Mouse (Mus musculus): ENCODE data around the gene Slco1a1. TPM values are rescaled to one million over a fixed set of nuclear protein-coding genes. Genes with fewer than 3 reads are reported as not detected.

The Slco1a1 gene
- polyA plus RNA-seq (2014; fragmentation: Nextera tagmentation; extraction: Ambion mirVana) = not detected in 2 replicates

- H3K9ac ChIP-seq (ENCODE audit: low read length) = no peak within 1 kb of the TSS
- H3K4me1 ChIP-seq (ENCODE audit: control insufficient read depth, insufficient read depth, low read length) = no peaks in the 10 kb centered on the region
- H3K4me2 ChIP-seq (ENCODE audit: low read depth) = no peak within 1 kb of the TSS
- H3K36me3 ChIP-seq (ENCODE audit: control insufficient read depth, insufficient read depth, low read length) = no peaks in the 10 kb centered on the region
- H3K4me3 ChIP-seq (ENCODE audit: low read depth, low read length) = no peak within 1 kb of the TSS
- H3K27me3 ChIP-seq (ENCODE audit: control insufficient read depth, insufficient read depth, low read length) = no peaks in the 10 kb centered on the region
- no peak within 1 kb of the TSS for H3K27ac ChIP-seq (ENCODE audit: low read depth, low read length)
- ATAC-seq (ENCODE audit: insufficient read depth, low FRiP score, low TSS enrichment) (no peak), DNase-seq (ENCODE audit: low spot score) (no peak)
- H3K9me3 ChIP-seq (ENCODE audit: control insufficient read depth, low read length) = no peaks in the 10 kb centered on the region
Measured at GRCm38 (mm10) chr6:141946862-141947261, at the start of gene Slco1a1. Slco1a1 (minus strand) TSS chr6:141946962.

GRCm38 (mm10) chr6:141986772-141987171, 40.0 kb upstream of the Slco1a1 start:
- Histone ChIP-seq H3K4me2 (ENCODE audit: low read depth) (no peak overlapping the region), H3K9me3 (ENCODE audit: control insufficient read depth, low read length) (no peaks in the 10 kb centered on the region), H3K36me3 (ENCODE audit: control insufficient read depth, insufficient read depth, low read length) (no peaks in the 10 kb centered on the region), H3K4me1 (ENCODE audit: control insufficient read depth, insufficient read depth, low read length) (no peaks in the 10 kb centered on the region), H3K27ac (ENCODE audit: low read depth, low read length) (no peak overlapping the region), H3K4me3 (ENCODE audit: low read depth, low read length) (no peak overlapping the region), H3K9ac (ENCODE audit: low read length) (no peak overlapping the region), H3K27me3 (ENCODE audit: control insufficient read depth, insufficient read depth, low read length) (no peaks in the 10 kb centered on the region)
- DNase-seq (ENCODE audit: low spot score) (no peak), ATAC-seq (ENCODE audit: insufficient read depth, low FRiP score, low TSS enrichment) (no peak)
- WGBS = 93% methylated on average over 6 of the region's 6 CpGs

DNA sequence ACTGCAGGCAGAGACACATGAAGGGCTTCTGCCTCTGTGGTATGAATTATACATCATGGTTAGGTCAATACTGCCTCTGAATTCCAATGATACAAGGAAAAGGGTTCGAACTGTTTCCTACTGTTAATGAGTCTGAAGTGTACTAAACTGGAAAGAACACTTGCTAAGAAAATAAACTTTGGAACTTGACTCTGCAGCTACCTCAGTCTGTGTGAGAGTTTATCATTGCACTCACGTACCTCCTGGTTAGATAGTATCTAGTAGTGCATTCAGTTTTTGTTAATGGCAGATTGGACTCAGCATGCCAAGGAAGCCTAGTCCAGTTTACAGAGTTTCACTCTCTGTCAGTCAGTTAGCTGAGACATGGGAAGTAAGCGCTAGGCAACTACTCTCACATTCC, 37.9 kb upstream of the Slco1a1 start:
- no peak overlapping the region for H3K9ac ChIP-seq (ENCODE audit: low read length)
- no peaks in the 10 kb centered on the region for H3K9me3 ChIP-seq (ENCODE audit: control insufficient read depth, low read length)
- H3K27ac ChIP-seq (ENCODE audit: low read depth, low read length) = no peak overlapping the region
- no peaks in the 10 kb centered on the region for H3K36me3 ChIP-seq (ENCODE audit: control insufficient read depth, insufficient read depth, low read length)
- no peak overlapping the region for H3K4me2 ChIP-seq (ENCODE audit: low read depth)
- no peaks in the 10 kb centered on the region for H3K27me3 ChIP-seq (ENCODE audit: control insufficient read depth, insufficient read depth, low read length)
- H3K4me3 ChIP-seq (ENCODE audit: low read depth, low read length) = no peak overlapping the region
- no peak for ATAC-seq (ENCODE audit: insufficient read depth, low FRiP score, low TSS enrichment)
- DNase-seq (ENCODE audit: low spot score) = no peak
- no peaks in the 10 kb centered on the region for H3K4me1 ChIP-seq (ENCODE audit: control insufficient read depth, insufficient read depth, low read length)
- 90% methylated on average over 3 of the region's 3 CpGs for WGBS

DNA sequence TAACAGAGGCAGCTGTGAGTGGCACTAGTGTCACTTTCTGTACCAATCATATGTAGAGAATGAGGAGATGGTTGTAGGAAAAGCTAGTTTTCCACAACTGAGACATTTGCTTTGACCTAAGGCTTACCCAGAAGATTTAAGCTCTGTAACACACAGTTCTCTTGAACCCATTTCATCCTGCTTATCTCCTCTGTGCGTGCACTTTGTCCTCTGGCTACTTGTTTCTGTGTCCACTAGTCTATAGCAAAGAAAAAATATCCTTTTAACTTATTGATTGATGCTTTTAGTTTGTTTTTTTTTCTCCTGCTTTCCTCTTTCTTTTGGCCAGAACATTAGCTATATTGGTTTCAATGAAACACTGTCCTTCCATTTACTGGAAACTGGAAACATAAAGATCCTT, 15.7 kb upstream of the Slco1a1 start:
- no peak overlapping the region for H3K27ac ChIP-seq (ENCODE audit: low read depth, low read length)
- no peak overlapping the region for H3K9ac ChIP-seq (ENCODE audit: low read length)
- H3K4me1 ChIP-seq (ENCODE audit: control insufficient read depth, insufficient read depth, low read length) = no peaks in the 10 kb centered on the region
- no peaks in the 10 kb centered on the region for H3K36me3 ChIP-seq (ENCODE audit: control insufficient read depth, insufficient read depth, low read length)
- WGBS = 76% methylated on average over 1 of the region's 1 CpGs
- DNase-seq (ENCODE audit: low spot score) (no peak), ATAC-seq (ENCODE audit: insufficient read depth, low FRiP score, low TSS enrichment) (no peak)
- H3K4me3 ChIP-seq (ENCODE audit: low read depth, low read length) = no peak overlapping the region
- no peak overlapping the region for H3K4me2 ChIP-seq (ENCODE audit: low read depth)
- H3K27me3 ChIP-seq (ENCODE audit: control insufficient read depth, insufficient read depth, low read length) = no peaks in the 10 kb centered on the region
- H3K9me3 ChIP-seq (ENCODE audit: control insufficient read depth, low read length) = no peaks in the 10 kb centered on the region

- Histone ChIP-seq H3K27ac (ENCODE audit: low read depth, low read length) (no peak overlapping the region), H3K4me3 (ENCODE audit: low read depth, low read length) (no peak overlapping the region), H3K36me3 (ENCODE audit: control insufficient read depth, insufficient read depth, low read length) (no peaks in the 10 kb centered on the region), H3K4me1 (ENCODE audit: control insufficient read depth, insufficient read depth, low read length) (no peaks in the 10 kb centered on the region), H3K9me3 (ENCODE audit: control insufficient read depth, low read length) (no peaks in the 10 kb centered on the region), H3K9ac (ENCODE audit: low read length) (no peak overlapping the region), H3K27me3 (ENCODE audit: control insufficient read depth, insufficient read depth, low read length) (no peaks in the 10 kb centered on the region), H3K4me2 (ENCODE audit: low read depth) (no peak overlapping the region)
- WGBS = 94% methylated on average over 3 of the region's 3 CpGs
- no peak for ATAC-seq (ENCODE audit: insufficient read depth, low FRiP score, low TSS enrichment)
- no peak for DNase-seq (ENCODE audit: low spot score)
Measured at GRCm38 (mm10) chr6:141961861-141962260, 15.1 kb upstream of the Slco1a1 start.

DNA sequence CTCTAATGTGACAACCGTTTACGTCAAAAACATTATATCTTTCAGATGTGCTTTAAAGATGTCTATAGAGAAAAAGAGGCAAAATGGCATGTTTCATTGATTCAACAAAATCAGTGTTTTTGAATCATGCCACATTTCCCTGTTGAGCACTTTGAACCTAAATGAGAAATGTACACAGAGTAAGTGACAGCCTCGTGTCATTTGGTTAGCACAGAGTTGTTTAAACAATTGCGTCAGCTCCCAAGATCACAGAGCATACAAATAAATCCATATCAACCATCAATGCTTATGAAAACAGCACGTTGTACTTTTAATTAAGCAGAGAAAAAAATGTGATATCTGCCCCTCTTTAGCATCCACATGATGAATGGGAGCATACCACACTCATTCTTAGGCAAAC, 13.7 kb upstream of the Slco1a1 start:
- Histone ChIP-seq H3K4me2 (ENCODE audit: low read depth) (no peak overlapping the region), H3K27me3 (ENCODE audit: control insufficient read depth, insufficient read depth, low read length) (no peaks in the 10 kb centered on the region), H3K27ac (ENCODE audit: low read depth, low read length) (no peak overlapping the region), H3K4me1 (ENCODE audit: control insufficient read depth, insufficient read depth, low read length) (no peaks in the 10 kb centered on the region), H3K9me3 (ENCODE audit: control insufficient read depth, low read length) (no peaks in the 10 kb centered on the region), H3K4me3 (ENCODE audit: low read depth, low read length) (no peak overlapping the region), H3K36me3 (ENCODE audit: control insufficient read depth, insufficient read depth, low read length) (no peaks in the 10 kb centered on the region), H3K9ac (ENCODE audit: low read length) (no peak overlapping the region)
- ATAC-seq (ENCODE audit: insufficient read depth, low FRiP score, low TSS enrichment) = no peak
- WGBS = 83% methylated on average over 5 of the region's 5 CpGs
- no peak for DNase-seq (ENCODE audit: low spot score)

- no peak for DNase-seq (ENCODE audit: low spot score)
- 72% methylated on average over 1 of the region's 1 CpGs for WGBS
- Histone ChIP-seq H3K27ac (ENCODE audit: low read depth, low read length) (no peak overlapping the region), H3K4me3 (ENCODE audit: low read depth, low read length) (no peak overlapping the region), H3K27me3 (ENCODE audit: control insufficient read depth, insufficient read depth, low read length) (no peaks in the 10 kb centered on the region), H3K4me2 (ENCODE audit: low read depth) (no peak overlapping the region), H3K36me3 (ENCODE audit: control insufficient read depth, insufficient read depth, low read length) (no peaks in the 10 kb centered on the region), H3K4me1 (ENCODE audit: control insufficient read depth, insufficient read depth, low read length) (no peaks in the 10 kb centered on the region), H3K9ac (ENCODE audit: low read length) (no peak overlapping the region), H3K9me3 (ENCODE audit: control insufficient read depth, low read length) (no peaks in the 10 kb centered on the region)
- ATAC-seq (ENCODE audit: insufficient read depth, low FRiP score, low TSS enrichment) = no peak
Measured at GRCm38 (mm10) chr6:141940451-141940850, 6.3 kb downstream of the Slco1a1 start.

DNA sequence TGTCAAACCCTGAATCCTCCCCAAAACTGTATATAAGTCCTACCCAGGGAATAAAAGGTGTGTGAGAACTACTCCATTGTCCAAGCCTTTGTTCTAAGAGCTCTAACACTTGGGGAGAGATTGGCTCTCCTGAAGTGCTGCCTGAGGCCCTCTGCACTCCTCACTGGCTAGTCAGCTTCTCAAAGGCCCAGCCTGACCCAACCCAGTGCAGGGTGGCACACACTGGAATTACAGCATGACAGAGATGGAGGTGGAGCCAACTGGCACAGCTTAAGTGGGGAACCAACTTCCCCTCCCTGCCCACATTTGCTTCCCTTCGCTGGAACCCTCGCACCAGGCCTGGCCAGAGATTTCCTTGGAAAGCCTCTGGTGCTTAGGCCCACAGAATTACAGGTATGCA, 48.6 kb downstream of the Slco1a1 start:
- Histone ChIP-seq H3K4me1 (ENCODE audit: control insufficient read depth, insufficient read depth, low read length) (no peaks in the 10 kb centered on the region), H3K9ac (ENCODE audit: low read length) (no peak overlapping the region), H3K27me3 (ENCODE audit: control insufficient read depth, insufficient read depth, low read length) (no peaks in the 10 kb centered on the region), H3K4me3 (ENCODE audit: low read depth, low read length) (no peak overlapping the region), H3K9me3 (ENCODE audit: control insufficient read depth, low read length) (no peaks in the 10 kb centered on the region), H3K36me3 (ENCODE audit: control insufficient read depth, insufficient read depth, low read length) (no peaks in the 10 kb centered on the region), H3K27ac (ENCODE audit: low read depth, low read length) (no peak overlapping the region), H3K4me2 (ENCODE audit: low read depth) (no peak overlapping the region)
- ATAC-seq (ENCODE audit: insufficient read depth, low FRiP score, low TSS enrichment) = no peak
- 78% methylated on average over 2 of the region's 2 CpGs for WGBS
- DNase-seq (ENCODE audit: low spot score) = no peak

DNA sequence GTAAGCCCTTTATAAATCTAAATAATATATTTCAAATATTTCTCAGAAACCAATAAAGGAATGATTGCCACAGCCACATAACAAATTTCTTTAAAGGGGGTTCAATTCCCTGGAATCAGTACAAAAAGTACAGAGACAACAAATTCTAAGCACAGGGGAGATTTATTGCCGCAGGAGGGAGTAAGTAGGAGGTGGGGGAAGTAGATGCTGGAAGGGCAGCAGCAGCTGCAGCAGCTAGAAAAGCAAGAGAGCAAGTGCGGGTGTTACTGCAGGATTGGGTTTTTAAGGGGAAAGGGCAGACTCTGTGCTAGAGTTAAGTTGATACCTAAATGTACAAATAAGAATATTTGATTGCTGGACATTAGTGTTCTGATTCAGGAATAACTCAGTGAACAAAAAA, 57.0 kb downstream of the Slco1a1 start:
- Histone ChIP-seq H3K4me1 (ENCODE audit: control insufficient read depth, insufficient read depth, low read length) (no peaks in the 10 kb centered on the region), H3K9ac (ENCODE audit: low read length) (no peak overlapping the region), H3K27me3 (ENCODE audit: control insufficient read depth, insufficient read depth, low read length) (no peaks in the 10 kb centered on the region), H3K4me3 (ENCODE audit: low read depth, low read length) (no peak overlapping the region), H3K36me3 (ENCODE audit: control insufficient read depth, insufficient read depth, low read length) (no peaks in the 10 kb centered on the region), H3K27ac (ENCODE audit: low read depth, low read length) (no peak overlapping the region), H3K4me2 (ENCODE audit: low read depth) (no peak overlapping the region), H3K9me3 (ENCODE audit: control insufficient read depth, low read length) (no peaks in the 10 kb centered on the region)
- ATAC-seq (ENCODE audit: insufficient read depth, low FRiP score, low TSS enrichment) (no peak), DNase-seq (ENCODE audit: low spot score) (no peak)
- 32% methylated on average over 2 of the region's 2 CpGs for WGBS
